Mouse (Mus musculus) c-Kit-positive CD71-negative TER-119-negative erythroid progenitor cells, embryonic 14.5 days (primary cell): ENCODE results near the gene Gm15097.
"Not testable (repeated sequence)": the region's sequence is repeated elsewhere in the genome, so short reads cannot be mapped to it uniquely, and the experiment has no call there.

Source experiments
- DNase-seq: peaks from one replicate; pipeline ENCODE4 v3.0.0-alpha.2; 2013; ENCODE audit warnings: low read depth

The Gm15097 gene

GRCm38 (mm10) chrX:149784173-149784572, at the start of gene Gm15097:
TSS of gene Gm15097 (plus strand) at chrX:149784473.
- not testable (repeated sequence) for DNase-seq

- not testable (repeated sequence) for DNase-seq
These were observed 21.4 kb upstream of the Gm15097 start for GRCm38 (mm10) chrX:149762853-149763252.

- not testable (repeated sequence) for DNase-seq
These were observed 26.9 kb downstream of the Gm15097 start for GRCm38 (mm10) chrX:149811178-149811577.
